Mouse (Mus musculus): Measurements from ENCODE around the gene Tsfm.

DNA sequence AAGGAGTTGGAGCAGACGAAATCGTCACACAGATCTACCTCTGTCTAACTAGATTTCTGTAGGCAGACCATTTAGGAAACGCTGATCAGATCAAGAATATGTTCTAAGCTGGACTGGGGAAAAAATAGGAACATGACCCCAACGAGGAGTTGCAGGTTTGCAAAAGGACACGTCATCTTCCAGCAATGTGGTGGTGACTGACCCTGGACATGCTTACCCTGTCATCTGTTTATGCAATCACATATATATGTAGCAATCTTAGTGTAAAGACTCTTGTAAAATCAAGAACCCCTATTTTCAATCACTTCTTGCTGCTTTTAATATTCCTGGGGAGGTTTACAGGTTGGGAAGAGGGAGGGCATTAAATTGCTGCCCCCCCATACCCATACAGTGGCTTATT lies 31.9 kb upstream of the Tsfm start:
- TF ChIP-seq CTCF (IDR thresholded peaks at IDR 0.05; ENCODE audit: low read depth) (no peak), EP300 (IDR thresholded peaks at IDR 0.05; ENCODE audit: low read depth) (no peak)
